Mouse (Mus musculus) midbrain, embryonic 16.5 days (tissue): ENCODE measurements around the gene Errfi1. TPM values are rescaled to one million over a fixed set of nuclear protein-coding genes. Genes with fewer than 3 reads are reported as not detected.

ENCODE experiments used
- ATAC-seq: fragments of 200-750 bp; cut with Nextera tagmentation; 2 replicates; pipeline ENCODE4 v1.8.0; 2017; ENCODE audit warnings: moderate TSS enrichment
- H3K27ac ChIP-seq: fragments of 300-500 bp; sonication (generic); 2 replicates; pipeline ENCODE4 v1.5.1; 2014; ENCODE audit warnings: mild to moderate bottlenecking, low read length, mixed read lengths
- H3K27me3 ChIP-seq: fragments of 300-500 bp; sonication (generic); 2 replicates; pipeline ENCODE4 v1.6.1; 2014; ENCODE audit warnings: low read depth, low read length, mixed read lengths; ENCODE audit not compliant: control insufficient read depth, insufficient read depth
- H3K36me3 ChIP-seq: fragments of 300-500 bp; sonication (generic); 2 replicates; pipeline ENCODE4 v1.6.1; 2014; ENCODE audit warnings: mild to moderate bottlenecking, low read length, moderate library complexity, mixed read lengths; ENCODE audit not compliant: control insufficient read depth, insufficient read depth
- H3K4me1 ChIP-seq: fragments of 300-500 bp; sonication (generic); 2 replicates; pipeline ENCODE4 v1.6.1; 2014; ENCODE audit warnings: mild to moderate bottlenecking, low read length, mixed read lengths; ENCODE audit not compliant: control insufficient read depth, insufficient read depth
- H3K4me2 ChIP-seq: fragments of 300-500 bp; sonication (generic); 2 replicates; pipeline ENCODE4 v1.6.1; 2014; ENCODE audit warnings: mild to moderate bottlenecking, low read length, mixed read lengths
- H3K4me3 ChIP-seq: fragments of 300-500 bp; sonication (generic); 2 replicates; pipeline ENCODE4 v1.5.1; 2014; ENCODE audit warnings: low read depth, mild to moderate bottlenecking, low read length, moderate library complexity, mixed read lengths
- H3K9ac ChIP-seq: fragments of 300-500 bp; sonication (generic); 2 replicates; pipeline ENCODE4 v1.6.1; 2014; ENCODE audit warnings: low read depth, low read length, mixed read lengths
- H3K9me3 ChIP-seq: fragments of 300-500 bp; sonication (generic); replicated peaks from 2 replicates; pipeline ENCODE4 v1.6.1; 2014; ENCODE audit warnings: mild to moderate bottlenecking, low read length, mixed read lengths; ENCODE audit not compliant: control insufficient read depth, poor library complexity, severe bottlenecking
- WGBS: fragments of 180-500 bp; shearing (Covaris S2); extraction: QIAGEN DNeasy Blood & Tissue Kit; methylation state at CpG from one replicate; pipeline ENCODE4 v1.1.7; 2014; 5-methylcytosine and 5-hydroxymethylcytosine counted together
- polyA plus RNA-seq: library from polyadenylated mRNA; unstranded; fragments of >200 nt; fragmentation: Nextera tagmentation; extraction: Ambion mirVana; gene quantifications from 2 replicates; pipeline ENCODE4 v1.2.1, GENCODE M21; 2015

Errfi1 gene
- 22.1 and 22.7 TPM in 2 replicates for polyA plus RNA-seq

DNA sequence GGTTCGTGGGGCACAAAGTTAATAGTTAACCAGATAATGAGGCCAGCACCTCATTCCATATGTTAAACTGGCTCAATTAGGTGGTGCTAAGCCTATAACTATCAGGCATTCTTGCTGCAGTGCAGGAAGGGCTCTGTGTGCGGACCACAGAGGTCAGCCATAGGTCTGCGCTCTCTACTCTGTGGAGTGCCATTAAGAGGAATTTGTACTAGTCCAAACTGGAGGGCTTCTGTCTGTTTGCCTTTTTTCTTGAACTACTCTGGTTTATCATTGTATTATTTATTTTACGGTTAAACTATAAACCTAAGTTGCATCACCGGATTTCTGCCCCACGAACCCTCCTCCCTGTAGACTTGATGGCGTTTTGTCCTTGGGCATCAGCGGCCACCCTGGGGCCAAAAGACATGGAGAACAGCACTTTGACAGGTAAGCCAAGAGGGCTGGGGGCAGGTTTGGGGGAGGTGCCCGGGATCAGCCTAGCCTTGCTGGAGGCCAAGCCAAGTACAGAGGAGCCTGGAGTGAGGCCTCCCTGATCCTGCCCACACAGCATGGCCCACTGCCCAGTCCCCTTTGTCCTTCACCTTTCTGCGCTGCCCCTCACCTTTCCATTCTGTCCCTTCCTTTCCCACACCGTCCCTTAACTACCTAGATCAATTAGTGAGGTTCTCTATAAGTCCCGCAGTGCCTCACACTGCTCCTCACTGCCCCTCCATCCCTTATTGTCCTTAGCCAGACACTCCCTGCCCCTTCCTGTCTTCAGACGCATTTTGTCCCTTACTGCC, at the start of gene Errfi1:
Gene Errfi1 (plus strand): TSS at position 240 of the 782 bp plus-strand sequence.
- Histone ChIP-seq H3K4me2 (peak within 1 kb of the TSS; percentile 86), H3K27me3 (no peaks in the 10 kb centered on the region), H3K36me3 (no peaks in the 10 kb centered on the region), H3K9me3 (no peaks in the 10 kb centered on the region), H3K27ac (peak within 1 kb of the TSS; percentile 60; the same call in 1 of the 2 replicates), H3K4me3 (peak within 1 kb of the TSS; percentile 91), H3K4me1 (peaks cover 16% of the 10 kb centered on the region), H3K9ac (peak within 1 kb of the TSS; percentile 67)
- 55% methylated on average over 13 of the region's 13 CpGs for WGBS
- peak; percentile 27 for ATAC-seq

DNA sequence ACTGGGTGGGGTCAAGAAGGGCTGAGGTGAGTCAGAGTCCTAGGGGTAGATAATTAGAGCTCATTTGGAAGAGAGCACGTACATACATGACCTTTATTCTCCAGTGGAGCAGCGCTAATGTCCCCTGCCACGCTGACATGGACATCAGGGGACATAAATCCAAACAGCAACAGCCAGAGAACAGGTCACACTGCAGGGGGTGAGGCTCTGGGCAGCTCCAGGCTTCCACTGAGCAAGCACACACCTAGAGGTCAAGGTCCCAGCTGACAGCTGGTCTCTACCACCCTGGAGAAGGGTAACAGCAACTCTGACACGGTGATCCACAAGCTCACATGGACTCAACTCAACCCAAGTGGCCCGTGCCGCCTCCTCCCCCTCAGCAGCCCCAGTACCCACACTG, 49.5 kb upstream of the Errfi1 start:
- no peaks in the 10 kb centered on the region for H3K4me1 ChIP-seq
- H3K9me3 ChIP-seq = no peaks in the 10 kb centered on the region
- H3K27ac ChIP-seq = no peak overlapping the region
- H3K9ac ChIP-seq = no peak overlapping the region
- H3K4me2 ChIP-seq = no peak overlapping the region
- no peak for ATAC-seq
- WGBS = 73% methylated on average over 6 of the region's 6 CpGs
- no peaks in the 10 kb centered on the region for H3K36me3 ChIP-seq
- H3K4me3 ChIP-seq = no peak overlapping the region
- H3K27me3 ChIP-seq = no peaks in the 10 kb centered on the region

DNA sequence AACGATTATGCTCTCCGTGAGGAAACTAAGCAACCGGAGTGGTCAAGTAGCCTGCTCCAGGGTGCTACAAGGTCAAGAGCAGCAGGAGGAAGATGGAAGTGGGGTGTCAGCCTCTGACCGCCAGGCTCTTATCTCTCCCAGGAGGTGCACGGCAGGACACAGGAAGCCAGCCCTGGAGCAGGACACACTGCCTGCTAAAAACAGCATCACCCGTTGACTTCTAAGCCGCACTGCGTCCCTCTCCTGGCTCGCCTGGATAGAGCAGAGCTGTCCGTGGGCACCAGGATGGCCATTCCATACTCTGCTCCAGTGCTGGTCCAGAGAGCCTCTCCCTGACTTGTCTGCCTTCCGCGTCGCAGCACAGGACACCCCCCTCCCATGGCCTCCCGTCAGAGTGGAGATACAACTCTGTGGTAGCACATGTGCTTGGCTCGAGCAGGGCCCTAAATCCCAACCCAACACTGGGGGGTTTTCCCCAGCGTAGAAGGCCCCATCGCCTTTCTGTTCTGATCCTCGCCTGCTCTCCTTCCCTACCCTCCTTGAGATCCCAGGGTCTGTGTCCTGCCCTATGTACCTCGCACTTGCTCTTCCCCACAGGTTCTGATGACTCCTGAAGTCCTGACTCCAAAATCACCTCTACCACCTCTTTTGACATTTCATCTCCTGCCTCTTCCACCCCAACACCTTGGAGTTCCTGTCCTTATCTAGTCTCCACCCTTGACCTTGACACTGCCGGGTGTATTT, 45.8 kb upstream of the Errfi1 start:
- Histone ChIP-seq H3K4me3 (no peak overlapping the region), H3K27ac (no peak overlapping the region)
- 81% methylated on average over 20 of the region's 20 CpGs for WGBS

DNA sequence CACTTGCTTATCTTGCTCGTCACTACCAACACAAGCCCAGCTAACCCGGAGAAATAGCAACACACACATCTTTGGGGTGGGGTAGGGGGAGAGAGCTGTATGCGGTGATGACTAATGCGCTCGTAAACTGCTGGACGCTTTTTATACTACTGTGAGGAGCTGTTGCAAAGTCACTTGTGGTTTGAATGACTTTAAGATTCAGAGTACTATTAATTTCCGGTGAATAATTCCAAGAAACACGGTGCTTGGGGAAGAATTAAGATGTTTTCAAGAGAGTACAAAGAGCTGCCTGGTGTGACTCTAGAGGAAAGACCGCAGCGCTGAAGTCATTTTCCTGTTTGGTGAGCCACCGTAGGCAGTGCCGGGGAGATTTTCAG, 45.3 kb upstream of the Errfi1 start:
- ATAC-seq = no peak
- Histone ChIP-seq H3K9ac (no peak overlapping the region), H3K9me3 (no peaks in the 10 kb centered on the region), H3K27ac (no peak overlapping the region), H3K36me3 (no peaks in the 10 kb centered on the region), H3K4me2 (no peak overlapping the region), H3K4me1 (no peaks in the 10 kb centered on the region), H3K4me3 (no peak overlapping the region), H3K27me3 (no peaks in the 10 kb centered on the region)
- WGBS = 76% methylated on average over 12 of the region's 12 CpGs

More for the DNA sequence above, 45.8 kb upstream of the Errfi1 start:
- Histone ChIP-seq H3K9me3 (no peaks in the 10 kb centered on the region), H3K4me2 (no peak overlapping the region), H3K4me1 (no peaks in the 10 kb centered on the region), H3K36me3 (no peaks in the 10 kb centered on the region), H3K9ac (no peak overlapping the region), H3K27me3 (no peaks in the 10 kb centered on the region)
- no peak for ATAC-seq

DNA sequence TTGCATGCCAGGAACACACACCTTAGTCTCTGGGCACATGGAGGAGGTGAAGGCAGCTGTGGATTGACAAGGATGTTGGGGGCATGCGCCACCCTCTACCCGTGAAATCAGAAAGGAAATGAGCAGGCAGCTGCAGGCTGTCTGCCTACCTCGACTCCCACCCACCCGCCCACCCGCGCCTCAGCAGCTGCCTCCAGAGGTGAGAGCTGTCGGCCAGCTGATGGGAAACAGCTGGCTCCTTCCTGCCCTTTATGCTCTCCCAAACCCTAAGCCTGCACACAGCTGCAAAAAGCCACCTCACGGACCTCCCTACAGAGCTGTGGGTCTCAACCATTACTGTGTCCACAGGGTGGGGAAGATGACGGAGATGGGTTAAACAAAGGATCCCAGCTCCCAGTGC, 44.4 kb upstream of the Errfi1 start:
- no peaks in the 10 kb centered on the region for H3K27me3 ChIP-seq
- no peak for ATAC-seq
- no peak overlapping the region for H3K27ac ChIP-seq
- H3K4me1 ChIP-seq = no peaks in the 10 kb centered on the region
- H3K4me3 ChIP-seq = no peak overlapping the region
- H3K36me3 ChIP-seq = no peaks in the 10 kb centered on the region
- WGBS = 67% methylated on average over 9 of the region's 9 CpGs
- H3K9me3 ChIP-seq = no peaks in the 10 kb centered on the region
- H3K9ac ChIP-seq = no peak overlapping the region
- no peak overlapping the region for H3K4me2 ChIP-seq

DNA sequence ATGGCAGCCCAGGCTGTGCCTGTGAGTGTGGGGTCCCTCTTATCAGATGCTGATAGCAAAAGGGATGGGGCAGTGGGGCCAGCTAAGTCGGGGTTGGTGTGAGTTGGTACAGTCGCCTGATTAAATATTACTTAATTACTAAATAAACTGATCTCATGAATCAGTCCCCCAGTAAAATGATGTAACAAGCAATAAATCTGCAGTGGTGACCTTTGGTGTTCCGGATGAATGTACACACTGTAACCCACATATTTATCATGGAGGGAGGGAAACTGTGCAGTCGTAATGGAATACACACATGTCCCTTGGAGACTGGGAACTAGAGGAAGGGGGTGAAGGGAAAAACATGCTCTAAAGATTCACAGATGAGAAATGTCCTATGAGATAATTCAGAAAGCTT, 38.6 kb upstream of the Errfi1 start:
- ATAC-seq = no peak
- no peak overlapping the region for H3K4me3 ChIP-seq
- H3K9me3 ChIP-seq = no peaks in the 10 kb centered on the region
- H3K4me1 ChIP-seq = no peaks in the 10 kb centered on the region
- no peak overlapping the region for H3K27ac ChIP-seq
- H3K36me3 ChIP-seq = no peaks in the 10 kb centered on the region
- WGBS = 91% methylated on average over 4 of the region's 4 CpGs
- no peak overlapping the region for H3K9ac ChIP-seq
- H3K27me3 ChIP-seq = no peaks in the 10 kb centered on the region
- H3K4me2 ChIP-seq = no peak overlapping the region

DNA sequence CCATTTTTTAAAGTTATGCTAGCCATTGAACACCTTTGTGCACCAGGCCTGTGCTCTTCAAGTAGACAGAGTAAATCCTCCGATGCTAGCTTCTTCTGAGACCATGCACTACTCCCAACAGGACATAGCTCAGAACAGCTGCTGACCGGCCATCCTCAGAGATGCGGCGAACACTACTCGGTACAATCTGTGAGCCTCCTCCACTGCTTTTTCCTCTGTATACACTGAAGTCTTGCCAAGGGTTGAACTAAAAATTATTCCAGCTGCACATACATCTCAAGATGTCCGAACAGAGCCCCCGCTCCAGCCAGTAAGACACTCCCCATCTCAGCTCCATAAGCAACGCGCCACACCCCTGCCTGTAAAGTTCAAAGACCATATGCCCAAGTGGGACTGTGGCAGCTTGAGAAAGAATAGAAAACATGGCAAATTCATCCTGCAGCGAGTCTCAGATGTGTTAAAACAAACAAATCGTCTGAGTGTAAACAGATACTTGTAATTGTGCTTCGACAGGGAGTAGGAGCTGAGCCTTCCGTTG, 37.2 kb upstream of the Errfi1 start:
- H3K4me1 ChIP-seq = no peaks in the 10 kb centered on the region
- no peaks in the 10 kb centered on the region for H3K36me3 ChIP-seq
- no peak for ATAC-seq
- 80% methylated on average over 13 of the region's 13 CpGs for WGBS
- no peak overlapping the region for H3K4me2 ChIP-seq
- H3K9me3 ChIP-seq = no peaks in the 10 kb centered on the region
- no peak overlapping the region for H3K4me3 ChIP-seq
- no peaks in the 10 kb centered on the region; the same call in 1 of the 2 replicates for H3K27me3 ChIP-seq
- H3K9ac ChIP-seq = no peak overlapping the region
- no peak overlapping the region for H3K27ac ChIP-seq

DNA sequence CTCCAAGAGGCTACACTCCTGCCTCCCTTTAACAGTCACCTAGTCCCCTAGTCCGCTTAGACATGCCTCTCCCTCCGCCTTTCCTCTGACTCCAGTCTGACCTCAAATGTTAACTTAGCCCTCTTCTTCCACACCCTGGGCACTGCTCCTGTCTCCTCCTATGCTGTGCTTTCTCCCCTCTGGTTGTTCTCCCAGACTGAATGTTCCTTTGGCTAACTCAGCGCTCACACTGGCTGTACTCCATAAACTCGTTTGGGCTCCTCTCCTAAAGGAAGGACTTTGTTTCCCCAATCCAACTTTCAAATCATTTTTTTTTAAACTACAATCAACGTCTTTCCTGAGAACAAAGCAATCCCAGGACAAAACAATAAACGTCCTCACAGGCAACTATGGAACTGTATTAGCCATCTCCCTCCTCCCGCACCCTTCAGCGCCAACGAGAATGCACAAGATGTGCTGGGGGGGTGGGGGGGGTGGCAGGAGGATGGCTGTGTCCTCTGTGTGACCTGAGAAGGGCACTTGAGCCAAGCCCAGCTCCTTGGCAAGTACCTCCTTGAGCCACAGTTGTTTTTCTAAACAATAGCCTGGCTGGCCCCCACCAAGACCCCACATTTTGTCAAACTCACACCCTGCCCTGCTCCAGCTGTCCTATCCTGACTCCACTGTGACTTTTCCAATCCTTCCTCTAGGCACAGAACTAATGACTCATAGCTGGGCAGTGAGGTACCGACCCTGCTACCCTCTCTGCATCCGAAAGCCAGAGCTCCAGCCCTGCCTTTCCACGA, 34.4 kb upstream of the Errfi1 start:
- no peak overlapping the region for H3K27ac ChIP-seq
- no peaks in the 10 kb centered on the region; the same call in 1 of the 2 replicates for H3K4me1 ChIP-seq
- WGBS = 78% methylated on average over 12 of the region's 12 CpGs
- ATAC-seq = no peak
- H3K9me3 ChIP-seq = no peaks in the 10 kb centered on the region
- no peak overlapping the region for H3K4me2 ChIP-seq
- no peak overlapping the region for H3K9ac ChIP-seq
- H3K36me3 ChIP-seq = no peaks in the 10 kb centered on the region
- no peak overlapping the region for H3K4me3 ChIP-seq
- H3K27me3 ChIP-seq = no peaks in the 10 kb centered on the region; the same call in 1 of the 2 replicates
